Mouse (Mus musculus) layer of hippocampus, postnatal 25 days (tissue): ENCODE measurements around the gene Zbtb46. TPM values are rescaled to one million over a fixed set of nuclear protein-coding genes. Genes with fewer than 3 reads are reported as not detected.

Experiments
- DNase-seq, 2 experiments: peaks; one replicate each; pipeline ENCODE4 v3.0.0; 2022; ENCODE audit warnings: mixed read lengths in 2 of 2, low spot score in 1 of 2; ENCODE audit errors: extremely low spot score in 1 of 2
- total RNA-seq, 2 experiments: library from RNA; stranded (reverse); gene quantifications; 2 replicates each; pipeline ENCODE4 v1.2.3; 2021

Gene Zbtb46
- total RNA-seq, 2 experiments from 2014 or later: 6.7 to 7.3 TPM

- DNase-seq: no peak
Observed at GRCm38 (mm10) chr2:181375787-181376186, 83.4 kb downstream of the Zbtb46 start.

DNA sequence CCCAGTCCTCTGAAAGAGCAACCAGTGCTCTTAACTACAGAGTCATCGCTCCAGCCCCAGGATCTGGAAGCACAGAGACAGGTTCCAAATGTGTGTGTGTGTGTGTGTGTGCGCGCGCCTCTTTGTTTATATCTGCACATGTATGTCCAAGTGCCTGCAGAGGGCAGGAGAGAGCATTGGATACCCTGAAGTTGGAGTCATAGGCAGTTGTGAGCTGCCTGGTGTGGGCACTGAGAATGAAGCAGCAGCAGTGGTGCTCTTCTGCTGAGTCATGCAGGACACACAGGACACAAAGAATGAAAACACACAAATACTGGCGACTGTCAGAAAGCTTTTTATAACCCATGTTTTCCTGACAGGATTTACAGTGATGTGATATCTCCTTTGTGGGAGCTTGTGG, 89.2 kb downstream of the Zbtb46 start:
- no peak for DNase-seq

GRCm38 (mm10) chr2:181365655-181366075, 93.6 kb downstream of the Zbtb46 start:
- DNase-seq: no peak

GRCm38 (mm10) chr2:181364860-181365596, 94.2 kb downstream of the Zbtb46 start, which contains the start of the genes Zgpat and Arfrp1:
Gene Zgpat (plus strand): TSS chr2:181364928.
Gene Arfrp1 (minus strand): TSS chr2:181365404.
- peak; percentile 80 to 85 for DNase-seq

DNA sequence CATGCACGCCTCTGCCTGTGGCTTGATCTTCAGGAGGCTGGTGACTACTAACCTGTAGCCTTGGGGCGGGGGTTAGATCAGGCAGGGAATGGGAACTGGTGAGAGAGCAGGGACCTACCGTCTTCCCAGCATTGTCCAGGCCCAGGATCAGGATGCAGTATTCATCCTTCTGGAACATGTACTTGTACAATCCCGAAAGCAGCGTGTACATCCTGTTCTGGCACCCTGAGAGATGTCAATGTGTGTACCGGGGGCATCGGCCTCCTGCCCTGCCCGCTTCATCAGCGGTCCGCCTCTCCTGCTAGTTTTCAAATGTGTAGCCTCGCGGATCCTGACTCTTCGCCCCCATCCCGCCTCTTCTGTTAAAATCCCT, 94.8 kb downstream of the Zbtb46 start:
- no peak for DNase-seq

DNA sequence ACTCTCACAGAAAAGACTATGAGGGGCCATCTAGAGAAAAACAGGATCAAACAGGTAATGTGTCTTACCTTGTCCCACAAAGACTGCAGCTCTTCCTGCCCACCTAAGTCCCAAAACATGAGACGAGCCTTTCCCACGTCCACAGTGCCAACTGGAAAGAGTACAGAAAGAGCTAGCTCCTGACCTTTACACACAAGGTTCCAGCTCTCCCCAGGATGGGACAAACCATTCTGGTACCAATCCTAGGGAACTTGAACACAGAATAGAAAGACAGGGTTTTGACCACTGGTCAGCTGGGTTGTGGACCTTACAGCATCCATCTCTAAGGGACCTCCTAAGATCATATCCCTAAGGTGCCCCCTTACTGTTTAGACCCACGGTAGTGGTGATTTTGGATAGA, 95.3 kb downstream of the Zbtb46 start:
- no peak for DNase-seq

- no peak for DNase-seq
Observed at GRCm38 (mm10) chr2:181356780-181357179, 102.4 kb downstream of the Zbtb46 start.

- DNase-seq: no peak
Observed at GRCm38 (mm10) chr2:181342766-181343165, 116.5 kb downstream of the Zbtb46 start.

- no peak for DNase-seq
Observed at GRCm38 (mm10) chr2:181340426-181340825, 118.8 kb downstream of the Zbtb46 start.

Other genes starting within 250 kb of the Zbtb46 start
- under 1 TPM; 0.22 to 0.42 TPM for gene Srms, start 246.2 kb downstream of the Zbtb46 start, total RNA-seq
- gene Fndc11, start 239.4 kb downstream of the Zbtb46 start, total RNA-seq: not detected
- 1 to 10 TPM; 1.8 to 2.1 TPM for gene Helz2, start 217.4 kb downstream of the Zbtb46 start, total RNA-seq
- 10 to 100 TPM; 16.7 to 21.1 TPM for gene Gmeb2, start 171.4 kb downstream of the Zbtb46 start, total RNA-seq
- 100 to 1,000 TPM; 567 to 677 TPM for gene Stmn3, start 144.9 kb downstream of the Zbtb46 start, total RNA-seq
- gene Rtel1, start 139.7 kb downstream of the Zbtb46 start, total RNA-seq: 10 to 100 TPM; 27.3 to 34.9 TPM
- gene Zgpat, start 94.5 kb downstream of the Zbtb46 start, total RNA-seq: 10 to 100 TPM; 64.9 to 73.6 TPM
- gene Arfrp1, start 94.0 kb downstream of the Zbtb46 start, total RNA-seq: 10 to 100 TPM; 41.0 to 47.0 TPM
- gene Lime1, start 79.3 kb downstream of the Zbtb46 start, total RNA-seq: 10 to 100 TPM; 36.1 to 42.0 TPM
- not detected for gene Abhd16b, start 33.8 kb upstream of the Zbtb46 start, total RNA-seq
- 10 to 100 TPM; 75.4 to 79.1 TPM for gene Tpd52l2, start 37.7 kb upstream of the Zbtb46 start, total RNA-seq
- 100 to 1,000 TPM; 272 to 281 TPM for gene Dnajc5, start 61.1 kb upstream of the Zbtb46 start, total RNA-seq
- gene Uckl1, start 125.5 kb upstream of the Zbtb46 start, total RNA-seq: 10 to 100 TPM; 53.3 to 73.1 TPM
- 10 to 100 TPM; 57.9 to 58.8 TPM for gene Prpf6, start 132.4 kb upstream of the Zbtb46 start, total RNA-seq
- 100 to 1,000 TPM in 1 of 2 experiments, 10 to 100 TPM in 1; 82.8 to 114 TPM for gene Zfp512b, start 133.4 kb upstream of the Zbtb46 start, total RNA-seq
- gene Samd10, start 139.8 kb upstream of the Zbtb46 start, total RNA-seq: 10 to 100 TPM; 11.7 to 14.2 TPM
- gene Gm29797, start 197.6 kb upstream of the Zbtb46 start, total RNA-seq: 1 to 10 TPM in 1 of 2 experiments, under 1 TPM in 1; 0.49 to 1.0 TPM
- gene Sox18, start 212.2 kb upstream of the Zbtb46 start, total RNA-seq: 10 to 100 TPM; 10.6 to 14.8 TPM
- 10 to 100 TPM; 53.7 to 65.7 TPM for gene Tcea2, start 220.9 kb upstream of the Zbtb46 start, total RNA-seq
- gene Rgs19, start 234.6 kb upstream of the Zbtb46 start, total RNA-seq: 10 to 100 TPM; 32.2 to 39.5 TPM
- not detected for gene Lkaaear1, start 239.0 kb upstream of the Zbtb46 start, total RNA-seq